Mouse (Mus musculus) liver, embryonic 11.5 days (tissue): ENCODE data around the gene Bckdha. TPM values are rescaled to one million over a fixed set of nuclear protein-coding genes. Genes with fewer than 3 reads are reported as not detected.

Experiments used
- ATAC-seq: fragments of 200-750 bp; cut with Nextera tagmentation; replicated peaks from 2 replicates; pipeline ENCODE4 v1.8.0; 2017; ENCODE audit warnings: moderate number of reproducible peaks, mild to moderate bottlenecking, moderate TSS enrichment, moderate library complexity; ENCODE audit not compliant: low FRiP score
- DNase-seq: peaks from one replicate; pipeline ENCODE4 v3.0.0-alpha.2; 2017; ENCODE audit warnings: low spot score
- H3K27ac ChIP-seq: fragments of 300-500 bp; sonication (generic); 2 replicates; pipeline ENCODE4 v1.5.1; 2014; ENCODE audit warnings: mild to moderate bottlenecking, low read depth, low read length, control low read depth
- H3K27me3 ChIP-seq: fragments of 300-500 bp; sonication (generic); replicated peaks from 2 replicates; pipeline ENCODE4 v1.6.1; 2014; ENCODE audit warnings: low read length, mixed read lengths; ENCODE audit not compliant: control insufficient read depth, insufficient read depth
- H3K36me3 ChIP-seq: fragments of 300-500 bp; sonication (generic); 2 replicates; pipeline ENCODE4 v1.6.1; 2014; ENCODE audit warnings: mild to moderate bottlenecking, low read length, moderate library complexity, mixed read lengths; ENCODE audit not compliant: control insufficient read depth, insufficient read depth
- H3K4me1 ChIP-seq: fragments of 300-500 bp; sonication (generic); replicated peaks from 2 replicates; pipeline ENCODE4 v1.6.1; 2014; ENCODE audit warnings: low read length, mixed read lengths; ENCODE audit not compliant: control insufficient read depth, insufficient read depth
- H3K4me2 ChIP-seq: fragments of 300-500 bp; sonication (generic); 2 replicates; pipeline ENCODE4 v1.6.1; 2014; ENCODE audit warnings: mild to moderate bottlenecking, control low read depth, moderate library complexity
- H3K4me3 ChIP-seq: fragments of 300-500 bp; sonication (generic); 2 replicates; pipeline ENCODE4 v1.5.1; 2014; ENCODE audit warnings: low read depth, low read length, control low read depth
- H3K9ac ChIP-seq: fragments of 300-500 bp; sonication (generic); 2 replicates; pipeline ENCODE4 v1.6.1; 2014; ENCODE audit warnings: low read depth, low read length, control low read depth
- H3K9me3 ChIP-seq: fragments of 300-500 bp; sonication (generic); 2 replicates; pipeline ENCODE4 v1.6.1; 2016; ENCODE audit warnings: low read length, inconsistent platforms, mixed read lengths; ENCODE audit not compliant: control insufficient read depth
- WGBS: fragments of 180-500 bp; shearing (Covaris S2); extraction: QIAGEN DNeasy Blood & Tissue Kit; methylation state at CpG from one replicate; pipeline ENCODE4 v1.1.7; 2014; 5-methylcytosine and 5-hydroxymethylcytosine counted together
- polyA plus RNA-seq: library from polyadenylated mRNA; unstranded; fragments of >200 nt; fragmentation: Nextera tagmentation; extraction: Ambion mirVana; gene quantifications from 2 replicates; pipeline ENCODE4 v1.2.1, GENCODE M21; 2014

Bckdha gene
- polyA plus RNA-seq, 1 experiment from 2014 or later, result 35.5 TPM

- H3K4me2 ChIP-seq, result no peak overlapping the region
- no peak overlapping the region for H3K4me3 ChIP-seq
- 80% methylated on average over 15 of the region's 15 CpGs for WGBS
- no peak overlapping the region for H3K27ac ChIP-seq
- no peak overlapping the region for H3K9ac ChIP-seq
- H3K27me3 ChIP-seq, result peaks cover 26% of the 10 kb centered on the region
- DNase-seq (no peak), ATAC-seq (no peak)
- no peaks in the 10 kb centered on the region for H3K36me3 ChIP-seq
- H3K9me3 ChIP-seq, result peaks cover 2% of the 10 kb centered on the region; the same call in 1 of the 2 replicates
- peaks cover 12% of the 10 kb centered on the region for H3K4me1 ChIP-seq
These were observed 17.5 kb upstream of the Bckdha start for GRCm38 (mm10) chr7:25676085-25676781.

DNA sequence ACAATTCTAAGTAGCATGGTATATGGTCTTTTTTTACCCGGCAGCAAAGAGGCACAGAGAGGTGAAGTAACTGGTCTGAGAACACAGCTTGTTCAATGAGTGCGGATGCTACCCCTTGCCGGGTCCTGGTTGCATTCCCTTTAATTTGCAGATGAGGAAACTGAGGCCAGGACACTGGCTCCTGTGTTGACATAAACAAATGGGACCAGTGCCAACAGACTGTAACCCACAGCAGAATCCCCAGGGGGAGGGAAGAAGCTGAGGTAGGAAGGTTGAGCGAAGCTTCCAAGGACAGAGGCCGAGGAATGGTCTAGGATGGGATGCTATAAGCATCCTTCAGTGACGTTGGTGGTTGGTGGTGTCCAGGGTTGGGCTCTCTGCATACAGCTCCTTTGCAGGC lies 16.6 kb upstream of the Bckdha start:
- Histone ChIP-seq H3K36me3 (no peaks in the 10 kb centered on the region), H3K4me2 (peak overlapping the region; percentile 82), H3K9ac (no peak overlapping the region), H3K27ac (no peak overlapping the region), H3K9me3 (peaks cover 2% of the 10 kb centered on the region; the same call in 1 of the 2 replicates), H3K4me1 (peaks cover 10% of the 10 kb centered on the region; the same call in 1 of the 2 replicates), H3K27me3 (peaks cover 26% of the 10 kb centered on the region), H3K4me3 (peak overlapping the region; percentile 40)
- ATAC-seq, result no peak
- 55% methylated on average over 6 of the region's 6 CpGs for WGBS
- no peak for DNase-seq

DNA sequence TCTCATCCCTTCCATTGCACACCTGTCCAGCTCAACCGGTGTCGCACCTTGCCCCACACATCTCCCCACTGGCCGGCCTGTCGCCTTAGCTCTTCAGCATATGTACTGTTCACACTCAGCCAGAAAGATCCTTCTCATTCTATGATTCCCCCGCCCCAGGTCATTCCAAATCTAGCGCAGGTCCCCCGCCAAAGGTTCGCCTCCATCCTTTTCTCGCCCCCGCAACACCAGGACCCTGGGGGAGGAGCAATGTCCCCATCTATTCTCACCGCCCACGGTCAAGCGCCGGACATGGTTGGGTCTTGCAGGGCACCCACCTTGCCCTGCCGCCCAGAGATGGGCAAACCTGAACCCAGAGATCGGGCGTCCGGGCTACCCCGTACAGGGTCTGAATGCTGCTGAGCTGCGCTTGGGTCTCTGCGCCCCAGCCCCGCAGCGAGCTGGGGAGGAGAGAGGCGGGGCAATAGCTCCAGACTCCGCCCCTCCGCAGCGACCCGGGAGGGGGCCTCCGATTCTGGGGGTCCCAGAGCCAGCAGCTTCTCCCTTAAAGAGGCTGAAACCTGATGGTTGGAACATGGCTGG lies 16.0 kb upstream of the Bckdha start, which contains the start of gene Tmem91:
Gene Tmem91 (minus strand): TSS at position 448 of the 582 bp plus-strand sequence.
- H3K9ac ChIP-seq, result 0 out of 2 replicates have a peak within 1 kb of the TSS, but pooled peaks have one; percentile 2
- no peak for ATAC-seq
- WGBS, result 2% methylated on average over 29 of the region's 29 CpGs

GRCm38 (mm10) chr7:25674297-25674696 lies 15.5 kb upstream of the Bckdha start:
- WGBS, result 25% methylated on average over 9 of the region's 9 CpGs
- H3K4me1 ChIP-seq, result peaks cover 6% of the 10 kb centered on the region; the same call in 1 of the 2 replicates
- H3K9ac ChIP-seq, result no peak overlapping the region
- peak overlapping the region; percentile 40 for H3K4me3 ChIP-seq
- H3K27ac ChIP-seq, result no peak overlapping the region
- no peaks in the 10 kb centered on the region for H3K36me3 ChIP-seq
- peaks cover 2% of the 10 kb centered on the region; the same call in 1 of the 2 replicates for H3K9me3 ChIP-seq
- DNase-seq (no peak), ATAC-seq (no peak)
- H3K4me2 ChIP-seq, result peak overlapping the region; percentile 82
- H3K27me3 ChIP-seq, result peaks cover 26% of the 10 kb centered on the region

More for the DNA sequence above, 16.0 kb upstream of the Bckdha start, which contains the start of gene Tmem91:
- Histone ChIP-seq H3K36me3 (no peaks in the 10 kb centered on the region), H3K4me1 (peaks cover 6% of the 10 kb centered on the region; the same call in 1 of the 2 replicates), H3K27ac (no peak within 1 kb of the TSS), H3K27me3 (peaks cover 26% of the 10 kb centered on the region), H3K9me3 (peaks cover 2% of the 10 kb centered on the region; the same call in 1 of the 2 replicates), H3K4me3 (peak within 1 kb of the TSS; percentile 40), H3K4me2 (peak within 1 kb of the TSS; percentile 82)
- DNase-seq, result no peak

- Histone ChIP-seq H3K4me2 (no peak overlapping the region), H3K9me3 (peaks cover 2% of the 10 kb centered on the region; the same call in 1 of the 2 replicates), H3K9ac (no peak overlapping the region), H3K27ac (no peak overlapping the region), H3K36me3 (peaks cover 12% of the 10 kb centered on the region; the same call in 1 of the 2 replicates), H3K4me3 (no peak overlapping the region), H3K4me1 (peaks cover 6% of the 10 kb centered on the region; the same call in 1 of the 2 replicates), H3K27me3 (peaks cover 26% of the 10 kb centered on the region)
- ATAC-seq, result no peak
- WGBS, result 52% methylated on average over 4 of the region's 4 CpGs
- DNase-seq, result no peak
These were observed 13.7 kb upstream of the Bckdha start for GRCm38 (mm10) chr7:25672442-25672841.

DNA sequence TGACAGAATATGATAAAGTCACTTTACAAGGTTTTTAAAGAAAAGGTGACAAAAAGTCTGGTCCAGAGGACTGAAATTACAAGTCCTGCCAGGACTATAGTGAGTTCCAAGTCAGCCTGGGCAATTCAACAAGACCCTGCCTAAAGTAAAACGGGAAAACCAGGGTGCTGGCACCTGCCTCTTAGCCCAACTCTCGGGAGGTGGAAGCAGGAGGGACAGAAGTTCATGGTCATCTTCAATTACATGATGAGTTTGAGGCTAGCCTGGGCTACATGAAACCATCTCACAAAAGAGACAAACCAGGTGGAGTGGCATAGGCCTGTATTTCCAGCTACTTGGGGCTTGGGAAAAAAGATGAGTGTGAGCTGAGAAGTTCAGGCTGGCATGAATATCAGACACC lies 12.9 kb upstream of the Bckdha start:
- H3K27me3 ChIP-seq, result peaks cover 26% of the 10 kb centered on the region
- DNase-seq (no peak), ATAC-seq (no peak)
- peaks cover 16% of the 10 kb centered on the region; the same call in 1 of the 2 replicates for H3K36me3 ChIP-seq
- peaks cover 2% of the 10 kb centered on the region; the same call in 1 of the 2 replicates for H3K9me3 ChIP-seq
- H3K27ac ChIP-seq, result no peak overlapping the region
- H3K4me1 ChIP-seq, result peaks cover 6% of the 10 kb centered on the region; the same call in 1 of the 2 replicates
- 78% methylated on average over 2 of the region's 2 CpGs for WGBS
- no peak overlapping the region for H3K9ac ChIP-seq
- H3K4me3 ChIP-seq, result no peak overlapping the region
- no peak overlapping the region for H3K4me2 ChIP-seq

DNA sequence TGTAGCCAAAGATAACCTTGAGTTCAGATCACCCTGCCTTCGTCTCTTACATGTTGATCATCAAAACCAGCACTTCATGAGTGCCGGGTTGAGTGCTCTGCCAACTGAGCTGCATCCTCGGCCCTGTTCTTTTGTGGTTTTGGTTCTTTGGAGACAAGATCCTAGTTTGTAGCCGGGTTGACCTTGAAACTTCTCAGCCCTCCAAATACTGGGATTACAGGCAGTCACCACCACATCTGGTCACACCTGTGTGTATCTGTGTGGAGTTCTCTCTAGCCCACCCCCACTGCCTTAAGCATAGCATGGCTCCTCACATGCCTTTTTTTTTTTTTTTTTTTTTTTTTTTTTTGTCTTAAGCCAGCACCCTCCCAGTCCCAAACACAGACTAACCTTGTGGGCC lies 11.3 kb upstream of the Bckdha start:
- Histone ChIP-seq H3K27me3 (peaks cover 18% of the 10 kb centered on the region), H3K9ac (no peak overlapping the region), H3K4me3 (no peak overlapping the region), H3K9me3 (peaks cover 2% of the 10 kb centered on the region; the same call in 1 of the 2 replicates), H3K36me3 (peaks cover 26% of the 10 kb centered on the region; the same call in 1 of the 2 replicates), H3K27ac (no peak overlapping the region), H3K4me1 (peaks cover 6% of the 10 kb centered on the region; the same call in 1 of the 2 replicates), H3K4me2 (no peak overlapping the region)
- DNase-seq, result no peak
- 77% methylated on average over 4 of the region's 4 CpGs for WGBS
- no peak for ATAC-seq

- no peak overlapping the region for H3K9ac ChIP-seq
- WGBS, result 84% methylated on average over 9 of the region's 9 CpGs
- no peak for DNase-seq
- peaks cover 13% of the 10 kb centered on the region for H3K27me3 ChIP-seq
- no peak overlapping the region for H3K4me3 ChIP-seq
- H3K36me3 ChIP-seq, result peaks cover 31% of the 10 kb centered on the region; the same call in 1 of the 2 replicates
- no peak for ATAC-seq
- H3K9me3 ChIP-seq, result peaks cover 2% of the 10 kb centered on the region; the same call in 1 of the 2 replicates
- H3K4me1 ChIP-seq, result peaks cover 2% of the 10 kb centered on the region; the same call in 1 of the 2 replicates
- H3K4me2 ChIP-seq, result no peak overlapping the region
- H3K27ac ChIP-seq, result no peak overlapping the region
These were observed 10.8 kb upstream of the Bckdha start for GRCm38 (mm10) chr7:25669631-25670030.
